9 mouse cellular contexts compared by ENCODE assay signal in the genomic region with DNA sequence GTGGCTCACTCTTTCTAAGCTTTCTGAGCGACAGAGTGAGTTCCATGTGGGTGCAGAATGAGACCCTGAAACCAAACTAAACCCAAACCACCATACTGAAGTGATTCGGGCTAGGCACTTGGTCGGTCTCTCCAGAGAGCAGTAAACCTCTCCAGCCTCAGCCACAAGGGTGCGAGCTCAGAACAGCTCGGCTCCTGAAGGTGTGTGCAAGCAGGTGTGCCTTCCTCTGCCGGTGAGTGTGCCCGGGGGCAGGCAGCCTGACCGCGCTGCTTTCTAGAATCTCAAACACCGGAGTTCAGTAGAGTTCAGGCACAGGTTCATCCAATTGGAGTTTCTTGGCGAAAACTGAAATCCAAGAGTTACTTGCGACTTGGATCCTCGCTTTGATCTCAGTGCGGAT. TPM values are rescaled to one million over a fixed set of nuclear protein-coding genes. Genes with fewer than 3 reads are reported as not detected.
DNase-seq lines count a peak whose midpoint lies in the region; ATAC-seq and TF ChIP-seq lines count a peak whose summit lies in the region.
"Had no signal": no experiment of that assay in that cellular context is flagged by ENCODE, and none has a peak within 500 bp of the region (broad histone marks: within the 10 kb centered on the region; RNA-seq: fewer than 3 reads in every experiment).

A gene (plus strand): TSS at position 368 of the 400 bp plus-strand sequence.

- peak within 1 kb of the TSS; percentile 49 for H3K4me2 ChIP-seq in lung, embryonic 15.5 days
- H3K4me2 ChIP-seq in forebrain, embryonic 14.5 days (ENCODE audit: low read length): peak within 1 kb of the TSS; percentile 21; the same call in 1 of the 2 replicates

- no peak within 1 kb of the TSS for H3K27ac ChIP-seq in lung, embryonic 15.5 days
- H3K27ac ChIP-seq in forebrain, embryonic 14.5 days (ENCODE audit: low read depth, low read length): no peak within 1 kb of the TSS
- H3K27ac ChIP-seq in limb, embryonic 10.5 days: no peak within 1 kb of the TSS
- no peak within 1 kb of the TSS for H3K27ac ChIP-seq in small intestine, adult 2 months (ENCODE audit: insufficient read depth, low read depth, low read length)

- TF ChIP-seq POLR2A in small intestine, adult 2 months (IDR thresholded peaks at IDR 0.05; ENCODE audit: low read depth, low read length): no peak

- peaks cover 9% of the 10 kb centered on the region; the same call in 1 of the 2 replicates for H3K27me3 ChIP-seq in lung, embryonic 15.5 days
- H3K27me3 ChIP-seq in forebrain, embryonic 14.5 days (replicated peaks; ENCODE audit: control insufficient read depth, insufficient read depth, low read length): peaks cover 4% of the 10 kb centered on the region; the same call in 1 of the 2 replicates
- peaks cover 48% of the 10 kb centered on the region for H3K27me3 ChIP-seq in limb, embryonic 10.5 days (ENCODE audit: low read depth, poor library complexity, severe bottlenecking)
- peaks cover 3% of the 10 kb centered on the region; the same call in 1 of the 2 replicates for H3K27me3 ChIP-seq in small intestine, adult 2 months (ENCODE audit: control insufficient read depth, insufficient read depth, low read length)

- H3K9me3 ChIP-seq in lung, embryonic 15.5 days: no peaks in the 10 kb centered on the region
- H3K9me3 ChIP-seq in forebrain, embryonic 14.5 days (replicated peaks; ENCODE audit: control insufficient read depth, low read length): no peaks in the 10 kb centered on the region
- H3K9me3 ChIP-seq in limb, embryonic 10.5 days (replicated peaks): no peaks in the 10 kb centered on the region

- H3K36me3 ChIP-seq in lung, embryonic 15.5 days: no peaks in the 10 kb centered on the region
- no peaks in the 10 kb centered on the region for H3K36me3 ChIP-seq in forebrain, embryonic 14.5 days (ENCODE audit: control insufficient read depth, insufficient read depth, low read length)
- no peaks in the 10 kb centered on the region for H3K36me3 ChIP-seq in limb, embryonic 10.5 days
- no peaks in the 10 kb centered on the region for H3K36me3 ChIP-seq in small intestine, adult 2 months (ENCODE audit: control insufficient read depth, insufficient read depth, low read length)

- DNase-seq in lung, postnatal 36 days: no peak
- no peak for DNase-seq in forebrain, embryonic 14.5 days (ENCODE audit: low spot score)
- DNase-seq in limb, embryonic 10.5 days (ENCODE audit: low spot score): no peak
- no peak for DNase-seq in spleen, postnatal 14 days (ENCODE audit: low spot score in 2 of 2)
- DNase-seq in spleen, adult 18-20 months: no peak
- DNase-seq: layer of hippocampus, adult 9-11 months had no signal

- H3K4me3 ChIP-seq in lung, embryonic 15.5 days: peak within 1 kb of the TSS; percentile 22
- H3K4me3 ChIP-seq in forebrain, embryonic 14.5 days (ENCODE audit: low read depth, low read length): no peak within 1 kb of the TSS
- peak within 1 kb of the TSS; percentile 22 for H3K4me3 ChIP-seq in limb, embryonic 10.5 days
- peak within 1 kb of the TSS; percentile 41 for H3K4me3 ChIP-seq in small intestine, adult 2 months (ENCODE audit: low read depth, low read length)
- H3K4me3 ChIP-seq: myocyte had no signal

- no peak for TF ChIP-seq CTCF in small intestine, adult 2 months (IDR thresholded peaks at IDR 0.05; ENCODE audit: extremely low read depth, insufficient read length, insufficient replicate concordance, low read depth, low read length)

- ATAC-seq in lung, embryonic 15.5 days (ENCODE audit: borderline replicate concordance, extremely low read depth, low FRiP score, low TSS enrichment): no peak
- no peak for ATAC-seq in forebrain, embryonic 14.5 days

- H3K4me1 ChIP-seq in lung, embryonic 15.5 days: no peaks in the 10 kb centered on the region
- no peaks in the 10 kb centered on the region for H3K4me1 ChIP-seq in forebrain, embryonic 14.5 days (ENCODE audit: control insufficient read depth, insufficient read depth, low read length)
- H3K4me1 ChIP-seq in limb, embryonic 10.5 days: peaks cover 3% of the 10 kb centered on the region; the same call in 1 of the 2 replicates
- no peaks in the 10 kb centered on the region for H3K4me1 ChIP-seq in small intestine, adult 2 months (ENCODE audit: control insufficient read depth, insufficient read depth, insufficient read length, low read length)

- WGBS in lung, embryonic 15.5 days: 29% methylated on average over 14 of the region's 14 CpGs
- 27% methylated on average over 14 of the region's 14 CpGs for WGBS in forebrain, embryonic 14.5 days
- 26% methylated on average over 14 of the region's 14 CpGs for WGBS in limb, embryonic 10.5 days
- 23% methylated on average over 14 of the region's 14 CpGs for WGBS in small intestine, adult 2 months

- H3K9ac ChIP-seq in lung, embryonic 15.5 days: no peak within 1 kb of the TSS
- H3K9ac ChIP-seq in forebrain, embryonic 14.5 days (ENCODE audit: low read length): no peak within 1 kb of the TSS

RNA-seq across cellular contexts. Expression of the gene that starts here (rescaled TPM):
- not detected in 2 replicates for polyA plus RNA-seq in lung, embryonic 15.5 days (2015; fragmentation: Nextera tagmentation; extraction: Ambion mirVana)
- polyA plus RNA-seq in forebrain, embryonic 14.5 days (2014; fragmentation: Nextera tagmentation; extraction: Ambion mirVana): 0.08 TPM in 1 of 2 replicates, not detected in the other
- polyA plus RNA-seq in limb, embryonic 10.5 days (2016; fragmentation: Nextera tagmentation; extraction: Ambion mirVana): not detected in 2 replicates
- polyA plus RNA-seq in small intestine, adult 2 months (2012; rRNA removed): 0.04 TPM in 1 of 2 replicates, not detected in the other
- polyA plus RNA-seq: myocyte had no signal
